Mouse (Mus musculus) forebrain, postnatal 0 days (tissue): ENCODE data around the gene Tnfrsf12a. TPM values are rescaled to one million over a fixed set of nuclear protein-coding genes. Genes with fewer than 3 reads are reported as not detected.

Experiments
- ATAC-seq: fragments of 200-750 bp; cut with Nextera tagmentation; 2 replicates; pipeline ENCODE4 v1.8.0; 2017; ENCODE audit warnings: mild to moderate bottlenecking, moderate library complexity
- DNase-seq: peaks from one replicate; pipeline ENCODE4 v3.0.0-alpha.2; 2015
- H3K27ac ChIP-seq: fragments of 300-500 bp; sonication (generic); 2 replicates; pipeline ENCODE4 v1.5.1; 2014; ENCODE audit warnings: low read depth, mild to moderate bottlenecking, antibody characterized with exemption, low read length, moderate library complexity, mixed read lengths
- H3K27me3 ChIP-seq: fragments of 300-500 bp; sonication (generic); 2 replicates; pipeline ENCODE4 v1.6.1; 2014; ENCODE audit warnings: mild to moderate bottlenecking, low read length, mixed read lengths; ENCODE audit not compliant: insufficient read depth
- H3K36me3 ChIP-seq: fragments of 300-500 bp; sonication (generic); 2 replicates; pipeline ENCODE4 v1.6.1; 2014; ENCODE audit warnings: mild to moderate bottlenecking, moderate library complexity; ENCODE audit not compliant: insufficient read depth
- H3K4me1 ChIP-seq: fragments of 300-500 bp; sonication (generic); 2 replicates; pipeline ENCODE4 v1.6.1; 2014; ENCODE audit warnings: antibody characterized with exemption; ENCODE audit not compliant: insufficient read depth
- H3K4me2 ChIP-seq: fragments of 300-500 bp; sonication (generic); 2 replicates; pipeline ENCODE4 v1.6.1; 2014; ENCODE audit warnings: low read depth, mild to moderate bottlenecking, moderate library complexity
- H3K4me3 ChIP-seq: fragments of 300-500 bp; sonication (generic); 2 replicates; pipeline ENCODE4 v1.5.1; 2014; ENCODE audit warnings: low read depth, low read length, mixed read lengths
- H3K9ac ChIP-seq: fragments of 300-500 bp; sonication (generic); 2 replicates; pipeline ENCODE4 v1.6.1; 2014; ENCODE audit warnings: mild to moderate bottlenecking
- H3K9me3 ChIP-seq: fragments of 300-500 bp; sonication (generic); 2 replicates; pipeline ENCODE4 v1.6.1; 2016; ENCODE audit warnings: low read length
- CTCF ChIP-seq: sonication (generic); IDR thresholded peaks from 2 replicates; pipeline ENCODE4 v1.5.1; 2016; ENCODE audit warnings: antibody characterized with exemption, control low read depth, low read depth
- WGBS: fragments of 180-500 bp; shearing (Covaris S2); extraction: QIAGEN DNeasy Blood & Tissue Kit; methylation state at CpG from one replicate; pipeline ENCODE4 v1.1.7; 2014; 5-methylcytosine and 5-hydroxymethylcytosine counted together
- polyA plus RNA-seq: library from polyadenylated mRNA; unstranded; fragments of >200 nt; fragmentation: Nextera tagmentation; extraction: Ambion mirVana; gene quantifications from 2 replicates; pipeline ENCODE4 v1.2.1, GENCODE M21; 2015
- total RNA-seq: library from RNA; depleted of rRNA; stranded (reverse); fragments of >200 nt; gene quantifications from 2 replicates; pipeline ENCODE4 v1.2.3, GENCODE M21; 2014

Gene Tnfrsf12a
- total and polyA plus RNA-seq, 2 experiments from 2014 or later, result 1.4 to 2.0 TPM

DNA sequence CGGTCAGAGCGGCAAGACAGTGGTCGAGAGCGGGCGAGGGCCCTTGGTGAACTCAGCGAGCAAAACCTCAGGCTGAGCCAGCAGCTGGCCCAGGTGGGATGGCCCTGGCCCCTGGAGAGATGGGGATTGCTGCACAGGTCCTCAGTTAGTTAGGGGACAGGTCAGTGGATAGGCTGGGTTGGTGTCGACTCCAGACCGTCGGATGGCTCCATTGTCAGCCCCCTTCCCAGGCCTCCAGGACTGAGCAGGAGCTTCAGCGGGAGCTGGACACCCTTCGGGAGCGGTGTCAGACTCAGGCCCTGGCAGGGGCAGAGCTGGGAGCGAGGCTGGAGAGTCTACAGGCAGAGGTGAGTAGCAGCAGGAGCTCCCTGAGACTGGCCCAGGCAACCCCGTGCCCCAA lies 11.8 kb downstream of the Tnfrsf12a start:
- WGBS, result 85% methylated on average over 14 of the region's 14 CpGs
- Histone ChIP-seq H3K9me3 (no peaks in the 10 kb centered on the region), H3K4me2 (no peak overlapping the region), H3K36me3 (peaks cover 25% of the 10 kb centered on the region), H3K27me3 (peaks cover 15% of the 10 kb centered on the region), H3K9ac (no peak overlapping the region), H3K4me1 (no peaks in the 10 kb centered on the region), H3K4me3 (no peak overlapping the region), H3K27ac (no peak overlapping the region)
- no peak for ATAC-seq
- TF ChIP-seq CTCF, result no peak
- no peak for DNase-seq

DNA sequence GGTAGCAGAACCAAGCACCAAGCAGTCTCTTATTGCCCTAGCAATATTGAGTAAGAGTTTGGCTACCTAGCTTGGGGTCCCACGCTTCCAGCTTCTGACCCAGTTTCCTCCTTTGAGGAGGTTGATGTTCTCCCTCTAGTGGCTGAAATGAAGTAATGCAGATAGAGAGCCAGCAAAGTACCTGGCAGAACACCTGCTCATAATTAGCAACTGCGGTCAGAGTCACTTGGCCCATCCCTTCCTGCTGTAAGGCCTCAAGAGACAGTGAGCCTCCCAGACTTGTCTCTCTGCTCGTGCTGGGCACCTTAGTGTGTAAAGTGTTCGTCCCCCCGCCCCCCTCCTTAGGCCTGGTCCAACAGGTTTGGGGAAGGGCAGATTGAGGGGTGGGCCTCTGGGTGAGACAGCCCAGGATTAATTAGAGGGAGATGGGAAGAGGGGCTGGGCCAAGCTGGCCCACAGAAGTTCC lies 12.7 kb downstream of the Tnfrsf12a start:
- Histone ChIP-seq H3K27me3 (peaks cover 22% of the 10 kb centered on the region), H3K4me1 (no peaks in the 10 kb centered on the region), H3K4me3 (no peak overlapping the region), H3K27ac (no peak overlapping the region), H3K9me3 (no peaks in the 10 kb centered on the region), H3K36me3 (peaks cover 19% of the 10 kb centered on the region), H3K9ac (no peak overlapping the region), H3K4me2 (no peak overlapping the region)
- 12% methylated on average over 5 of the region's 5 CpGs for WGBS
- peak; percentile 53 for DNase-seq
- 0 out of 2 replicates have a peak, but pooled peaks have one; percentile 20 for ATAC-seq
- TF ChIP-seq CTCF, result peak; percentile 78

DNA sequence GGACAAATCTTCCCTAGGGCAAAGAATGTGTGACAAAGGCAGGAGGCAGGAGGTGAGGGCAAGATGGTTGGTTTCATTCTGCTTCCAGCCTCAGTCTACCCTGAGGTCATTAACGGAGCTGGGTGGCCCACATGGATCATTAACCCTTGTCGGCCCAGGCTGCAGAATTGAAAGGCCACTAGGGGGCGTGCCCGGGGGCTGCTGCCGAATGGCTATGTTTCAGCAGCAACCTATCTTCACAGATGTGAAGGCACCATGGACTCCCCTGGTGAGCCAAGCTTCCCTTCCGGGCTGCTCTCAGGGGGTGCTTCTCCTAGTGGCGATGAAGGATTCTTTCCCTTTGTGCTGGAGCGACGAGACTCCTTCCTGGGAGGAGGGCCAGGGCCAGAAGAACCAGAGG lies 15.7 kb downstream of the Tnfrsf12a start:
- Histone ChIP-seq H3K27me3 (peaks cover 27% of the 10 kb centered on the region), H3K36me3 (peaks cover 4% of the 10 kb centered on the region; the same call in 1 of the 2 replicates), H3K4me1 (no peaks in the 10 kb centered on the region), H3K27ac (no peak overlapping the region), H3K9me3 (no peaks in the 10 kb centered on the region), H3K9ac (no peak overlapping the region), H3K4me3 (no peak overlapping the region), H3K4me2 (no peak overlapping the region)
- no peak for DNase-seq
- no peak for ATAC-seq
- peak; percentile 27; the same call in 1 of the 2 replicates for TF ChIP-seq CTCF
- 6% methylated on average over 9 of the region's 9 CpGs for WGBS

DNA sequence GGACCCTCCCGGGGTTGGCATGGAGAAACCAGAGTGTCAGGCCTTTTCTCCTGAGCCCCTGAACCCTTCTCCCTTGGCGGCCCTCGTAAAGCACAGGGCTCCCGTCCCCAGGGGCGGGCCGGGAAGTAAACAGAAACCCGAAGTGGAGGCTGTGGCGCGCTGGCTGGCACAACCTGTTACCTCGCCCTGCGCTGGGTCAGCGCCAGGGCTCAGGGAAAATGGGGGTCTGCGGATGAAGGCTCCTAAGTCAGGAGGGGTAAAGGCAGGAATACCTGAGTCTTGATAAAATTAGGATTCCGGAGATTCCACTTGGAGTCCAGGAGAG lies 16.4 kb downstream of the Tnfrsf12a start:
- Histone ChIP-seq H3K4me1 (no peaks in the 10 kb centered on the region), H3K4me3 (no peak overlapping the region), H3K36me3 (no peaks in the 10 kb centered on the region), H3K27me3 (peaks cover 27% of the 10 kb centered on the region), H3K27ac (no peak overlapping the region), H3K9ac (no peak overlapping the region), H3K9me3 (no peaks in the 10 kb centered on the region), H3K4me2 (no peak overlapping the region)
- WGBS, result 5% methylated on average over 14 of the region's 14 CpGs
- DNase-seq (no peak), ATAC-seq (no peak)
- no peak for TF ChIP-seq CTCF

DNA sequence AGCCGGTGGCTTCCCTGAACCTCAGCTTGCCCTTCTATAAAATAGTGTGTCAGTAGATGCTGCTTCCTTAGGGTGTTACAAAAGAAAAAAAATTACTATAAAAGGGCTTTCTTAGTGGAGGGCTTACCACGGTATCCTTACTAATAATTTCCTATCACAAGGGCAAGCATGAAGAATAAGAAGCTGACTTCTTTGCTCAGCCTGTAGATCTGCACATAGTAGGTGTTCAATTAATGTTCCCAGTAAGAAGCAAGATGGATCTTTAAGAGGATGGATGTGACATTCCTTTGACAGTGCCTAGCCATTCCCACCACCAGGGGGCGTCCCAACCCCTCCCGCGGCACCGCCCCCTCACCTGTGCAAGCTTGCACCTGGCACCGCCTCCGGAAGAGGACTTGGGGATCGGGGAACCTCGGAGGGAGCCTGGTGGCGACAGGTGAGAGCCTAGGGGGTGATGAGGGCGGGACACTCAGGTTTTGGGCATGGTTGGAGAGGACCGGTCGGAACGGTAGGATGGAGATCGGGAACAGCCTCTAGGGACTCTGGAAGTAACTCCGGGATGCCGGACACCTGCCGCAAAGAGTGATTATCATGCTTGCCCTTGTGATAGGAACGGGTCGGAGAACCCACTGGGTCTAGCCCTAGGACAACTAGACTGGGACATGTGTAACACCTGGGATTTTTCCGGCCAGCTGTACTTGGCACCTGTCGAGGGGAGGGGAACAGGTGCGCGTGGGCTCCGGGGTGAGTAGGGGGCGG lies 17.0 kb downstream of the Tnfrsf12a start, which contains the start of gene Bicdl2:
TSS of gene Bicdl2 (plus strand) at position 390 of the 759 bp plus-strand sequence.
- Histone ChIP-seq H3K4me2 (no peak within 1 kb of the TSS), H3K27me3 (peaks cover 27% of the 10 kb centered on the region), H3K27ac (no peak within 1 kb of the TSS), H3K9me3 (no peaks in the 10 kb centered on the region), H3K4me1 (no peaks in the 10 kb centered on the region), H3K4me3 (no peak within 1 kb of the TSS), H3K9ac (no peak within 1 kb of the TSS), H3K36me3 (no peaks in the 10 kb centered on the region)
- ATAC-seq (no peak), DNase-seq (no peak)
- TF ChIP-seq CTCF, result peak; percentile 61
- WGBS, result 5% methylated on average over 27 of the region's 27 CpGs

DNA sequence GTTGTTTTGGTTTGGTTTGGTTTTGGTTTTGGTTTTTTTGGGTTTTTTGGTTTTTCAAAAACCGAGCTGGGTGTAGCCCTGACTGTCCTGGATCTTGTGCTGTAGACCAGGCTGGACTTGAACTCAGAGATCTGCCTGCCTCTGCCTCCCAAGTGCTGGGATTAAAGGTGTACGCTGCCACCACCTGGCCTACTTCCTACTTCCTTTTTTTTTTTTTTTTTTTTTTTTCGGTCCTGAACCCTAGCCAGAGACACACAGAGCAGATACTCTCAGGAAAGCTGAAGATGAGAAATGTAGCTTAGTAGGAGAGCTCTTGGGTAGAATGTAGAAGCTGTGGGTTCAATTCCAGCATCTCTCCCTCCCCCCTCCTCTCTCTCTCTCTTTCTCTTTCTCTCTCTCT lies 18.8 kb downstream of the Tnfrsf12a start:
- Histone ChIP-seq H3K9ac (no peak overlapping the region), H3K27me3 (peaks cover 27% of the 10 kb centered on the region), H3K27ac (no peak overlapping the region), H3K4me2 (no peak overlapping the region), H3K4me1 (no peaks in the 10 kb centered on the region), H3K36me3 (no peaks in the 10 kb centered on the region), H3K9me3 (no peaks in the 10 kb centered on the region), H3K4me3 (no peak overlapping the region)
- 78% methylated on average over 3 of the region's 3 CpGs for WGBS
- DNase-seq, result no peak
- no peak for TF ChIP-seq CTCF
- no peak for ATAC-seq

DNA sequence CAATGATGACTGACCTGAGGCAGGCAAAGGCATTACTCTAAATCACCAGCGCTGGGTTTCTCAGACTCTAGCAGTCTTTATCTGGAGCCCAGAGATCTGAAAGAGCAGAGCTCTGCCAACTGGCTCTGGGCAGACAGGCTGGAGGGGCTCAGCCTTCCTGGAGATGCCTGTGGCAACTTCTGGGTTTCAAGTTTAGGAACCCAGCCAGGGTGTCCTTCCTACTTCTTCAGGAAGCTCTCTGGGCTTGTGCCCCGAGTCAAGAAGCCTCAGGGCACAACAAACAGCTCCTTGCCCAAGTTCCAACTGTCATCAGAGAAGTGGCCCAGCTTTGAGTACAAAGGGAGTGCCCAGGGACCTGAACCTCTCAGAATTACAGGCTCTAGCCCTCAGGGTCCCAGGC lies 22.9 kb downstream of the Tnfrsf12a start:
- H3K4me1 ChIP-seq, result no peaks in the 10 kb centered on the region
- TF ChIP-seq CTCF, result no peak
- no peak overlapping the region for H3K9ac ChIP-seq
- no peak for ATAC-seq
- no peaks in the 10 kb centered on the region for H3K9me3 ChIP-seq
- no peak overlapping the region for H3K4me2 ChIP-seq
- no peak overlapping the region for H3K27ac ChIP-seq
- H3K27me3 ChIP-seq, result peaks cover 4% of the 10 kb centered on the region; the same call in 1 of the 2 replicates
- no peak for DNase-seq
- no peaks in the 10 kb centered on the region for H3K36me3 ChIP-seq
- WGBS, result 74% methylated on average over 2 of the region's 2 CpGs
- no peak overlapping the region for H3K4me3 ChIP-seq
